Mouse (Mus musculus) kidney, embryonic 14.5 days (tissue): ENCODE results near the gene Gm11596. TPM values are rescaled to one million over a fixed set of nuclear protein-coding genes. Genes with fewer than 3 reads are reported as not detected.
"Not testable (repeated sequence)": the region's sequence is repeated elsewhere in the genome, so short reads cannot be mapped to it uniquely, and the experiment has no call there.

Experiments
- ATAC-seq: fragments of 200-750 bp; cut with Nextera tagmentation; 2 replicates; pipeline ENCODE4 v1.8.0; 2017; ENCODE audit warnings: moderate number of reproducible peaks, mild to moderate bottlenecking, moderate TSS enrichment, moderate library complexity; ENCODE audit not compliant: low FRiP score, low TSS enrichment
- H3K27ac ChIP-seq: fragments of 300-500 bp; sonication (generic); 2 replicates; pipeline ENCODE4 v1.5.1; 2014; ENCODE audit warnings: low read depth, mild to moderate bottlenecking, low read length, moderate library complexity, mixed read lengths
- H3K27me3 ChIP-seq: fragments of 300-500 bp; sonication (generic); 2 replicates; pipeline ENCODE4 v1.6.1; 2014; ENCODE audit warnings: mild to moderate bottlenecking, low read length; ENCODE audit not compliant: control insufficient read depth, insufficient read depth
- H3K36me3 ChIP-seq: fragments of 300-500 bp; sonication (generic); 2 replicates; pipeline ENCODE4 v1.6.1; 2014; ENCODE audit warnings: low read length, mixed read lengths; ENCODE audit not compliant: control insufficient read depth, insufficient read depth
- H3K4me1 ChIP-seq: fragments of 300-500 bp; sonication (generic); 2 replicates; pipeline ENCODE4 v1.6.1; 2014; ENCODE audit warnings: low read length, mixed read lengths; ENCODE audit not compliant: control insufficient read depth, insufficient read depth
- H3K4me2 ChIP-seq: fragments of 300-500 bp; sonication (generic); replicated peaks from 2 replicates; pipeline ENCODE4 v1.6.1; 2014; ENCODE audit warnings: low read depth, mild to moderate bottlenecking, low read length
- H3K4me3 ChIP-seq: fragments of 300-500 bp; sonication (generic); 2 replicates; pipeline ENCODE4 v1.5.1; 2014; ENCODE audit warnings: mild to moderate bottlenecking, low read length
- H3K9ac ChIP-seq: fragments of 300-500 bp; sonication (generic); 2 replicates; pipeline ENCODE4 v1.6.1; 2014; ENCODE audit warnings: low read depth, mild to moderate bottlenecking, low read length, moderate library complexity
- H3K9me3 ChIP-seq: fragments of 300-500 bp; sonication (generic); 2 replicates; pipeline ENCODE4 v1.6.1; 2016; ENCODE audit warnings: low read length; ENCODE audit not compliant: control insufficient read depth
- WGBS: fragments of 180-500 bp; shearing (Covaris S2); extraction: QIAGEN DNeasy Blood & Tissue Kit; methylation state at CpG from one replicate; pipeline ENCODE4 v1.1.7; 2014; 5-methylcytosine and 5-hydroxymethylcytosine counted together
- polyA plus RNA-seq: library from polyadenylated mRNA; unstranded; fragments of >200 nt; fragmentation: Nextera tagmentation; extraction: Ambion mirVana; gene quantifications from 2 replicates; pipeline ENCODE4 v1.2.1, GENCODE M21; 2014

Gene Gm11596
- polyA plus RNA-seq = not detected in 2 replicates

GRCm38 (mm10) chr11:99793367-99793766, at the start of gene Gm11596:
TSS of gene Gm11596 (minus strand) at chr11:99793467.
- no peak within 1 kb of the TSS for H3K4me3 ChIP-seq
- no peaks in the 10 kb centered on the region for H3K27me3 ChIP-seq
- no peak within 1 kb of the TSS for H3K9ac ChIP-seq
- no peaks in the 10 kb centered on the region for H3K36me3 ChIP-seq
- no peak within 1 kb of the TSS for H3K27ac ChIP-seq
- WGBS = 83% methylated on average over 2 of the region's 2 CpGs
- no peaks in the 10 kb centered on the region for H3K4me1 ChIP-seq
- H3K9me3 ChIP-seq = no peaks in the 10 kb centered on the region
- no peak for ATAC-seq
- no peak within 1 kb of the TSS for H3K4me2 ChIP-seq

- H3K9ac ChIP-seq = no peak overlapping the region
- WGBS = 28% methylated on average over 1 of the region's 1 CpGs
- no peak overlapping the region for H3K27ac ChIP-seq
- H3K4me1 ChIP-seq = no peaks in the 10 kb centered on the region
- no peaks in the 10 kb centered on the region for H3K36me3 ChIP-seq
- no peaks in the 10 kb centered on the region for H3K27me3 ChIP-seq
- no peak overlapping the region for H3K4me3 ChIP-seq
- H3K9me3 ChIP-seq = no peaks in the 10 kb centered on the region
- no peak for ATAC-seq
- no peak overlapping the region for H3K4me2 ChIP-seq
Measured at GRCm38 (mm10) chr11:99842185-99842584, 48.9 kb upstream of the Gm11596 start.

GRCm38 (mm10) chr11:99837966-99838365, 44.7 kb upstream of the Gm11596 start, which contains the start of gene 2300003K06Rik:
TSS of gene 2300003K06Rik (minus strand) at chr11:99838066.
- no peak within 1 kb of the TSS for H3K9ac ChIP-seq

DNA sequence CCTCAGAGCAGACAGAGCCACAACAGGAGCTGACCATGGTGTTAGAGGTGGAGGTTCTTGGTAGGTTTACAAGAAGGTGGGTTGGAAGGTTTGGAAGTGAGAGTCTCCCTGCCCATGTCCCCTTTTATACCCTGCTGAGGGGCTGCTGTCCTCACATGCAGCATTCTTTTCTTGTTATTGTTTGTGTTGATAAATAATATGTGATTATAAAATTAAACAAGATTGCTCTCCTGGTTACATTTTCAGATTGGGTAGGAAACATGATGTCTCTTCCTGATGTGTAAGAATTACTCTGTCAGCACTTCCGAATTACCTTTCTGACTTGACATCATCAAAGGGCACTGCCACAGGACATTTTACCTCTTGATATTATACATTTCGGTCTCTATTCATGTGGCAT, 22.3 kb upstream of the Gm11596 start, which contains the start of gene Gm11564:
Gene Gm11564 (minus strand): TSS at position 101 of the 400 bp plus-strand sequence.
- ATAC-seq, H3K27ac ChIP-seq: not testable (repeated sequence)
- WGBS = 88% methylated on average over 2 of the region's 2 CpGs

More at GRCm38 (mm10) chr11:99837966-99838365, 44.7 kb upstream of the Gm11596 start, which contains the start of gene 2300003K06Rik:
- ATAC-seq = no peak
- H3K4me2 ChIP-seq = no peak within 1 kb of the TSS
- no peaks in the 10 kb centered on the region for H3K27me3 ChIP-seq
- no peaks in the 10 kb centered on the region for H3K4me1 ChIP-seq
- no peak within 1 kb of the TSS for H3K4me3 ChIP-seq
- no peak within 1 kb of the TSS for H3K27ac ChIP-seq
- no peaks in the 10 kb centered on the region for H3K36me3 ChIP-seq
- H3K9me3 ChIP-seq = no peaks in the 10 kb centered on the region
- 83% methylated on average over 1 of the region's 1 CpGs for WGBS

GRCm38 (mm10) chr11:99809792-99810191, 16.5 kb upstream of the Gm11596 start, which contains the start of gene Krtap4-13:
TSS of gene Krtap4-13 (minus strand) at chr11:99809892.
- not testable (repeated sequence) for H3K4me1 ChIP-seq, H3K27ac ChIP-seq, H3K27me3 ChIP-seq, H3K9me3 ChIP-seq, H3K4me2 ChIP-seq, H3K36me3 ChIP-seq, H3K4me3 ChIP-seq, H3K9ac ChIP-seq, ATAC-seq

More for the DNA sequence above, 22.3 kb upstream of the Gm11596 start, which contains the start of gene Gm11564:
- H3K4me3 ChIP-seq, H3K36me3 ChIP-seq, H3K4me1 ChIP-seq, H3K9me3 ChIP-seq, H3K27me3 ChIP-seq, H3K4me2 ChIP-seq, H3K9ac ChIP-seq: not testable (repeated sequence)

DNA sequence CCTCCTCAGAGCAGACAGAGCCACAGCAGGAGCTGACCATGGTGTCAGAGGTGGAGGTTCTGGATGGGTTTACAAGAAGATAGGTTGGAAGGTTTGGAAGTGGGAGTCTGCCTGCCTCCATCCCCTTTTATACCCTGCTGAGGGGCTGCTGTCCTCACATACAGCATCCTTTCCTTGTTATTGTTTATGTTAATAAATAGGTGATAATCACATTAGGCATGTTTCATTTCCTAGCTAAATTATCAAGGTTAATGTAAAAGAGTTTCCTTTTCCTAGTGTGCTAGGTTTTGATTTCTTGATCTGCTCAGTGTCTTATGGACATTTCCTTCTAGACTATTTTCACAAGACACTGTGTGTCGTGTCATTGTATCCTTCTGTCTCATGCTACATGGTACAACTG, 11.1 kb upstream of the Gm11596 start, which contains the start of gene Gm11554:
Gene Gm11554 (minus strand): TSS at position 101 of the 400 bp plus-strand sequence.
- not testable (repeated sequence) for H3K4me3 ChIP-seq, H3K9ac ChIP-seq, H3K4me1 ChIP-seq, H3K36me3 ChIP-seq, ATAC-seq, H3K9me3 ChIP-seq, H3K4me2 ChIP-seq, H3K27me3 ChIP-seq, H3K27ac ChIP-seq
- no CpG with 5 or more reads among the region's 1 CpGs for WGBS

DNA sequence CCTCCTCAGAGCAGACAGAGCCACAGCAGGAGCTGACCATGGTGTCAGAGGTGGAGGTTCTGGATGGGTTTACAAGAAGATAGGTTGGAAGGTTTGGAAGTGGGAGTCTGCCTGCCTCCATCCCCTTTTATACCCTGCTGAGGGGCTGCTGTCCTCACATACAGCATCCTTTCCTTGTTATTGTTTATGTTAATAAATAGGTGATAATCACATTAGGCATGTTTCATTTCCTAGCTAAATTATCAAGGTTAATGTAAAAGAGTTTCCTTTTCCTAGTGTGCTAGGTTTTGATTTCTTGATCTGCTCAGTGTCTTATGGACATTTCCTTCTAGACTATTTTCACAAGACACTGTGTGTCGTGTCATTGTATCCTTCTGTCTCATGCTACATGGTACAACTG, 5.6 kb upstream of the Gm11596 start, which contains the start of gene Gm11569:
Gene Gm11569 (minus strand): TSS at position 101 of the 400 bp plus-strand sequence.
- H3K4me3 ChIP-seq, H3K27ac ChIP-seq, H3K36me3 ChIP-seq, H3K9ac ChIP-seq, H3K27me3 ChIP-seq, H3K9me3 ChIP-seq, ATAC-seq, H3K4me1 ChIP-seq, H3K4me2 ChIP-seq: not testable (repeated sequence)
- WGBS = no CpG with 5 or more reads among the region's 1 CpGs

DNA sequence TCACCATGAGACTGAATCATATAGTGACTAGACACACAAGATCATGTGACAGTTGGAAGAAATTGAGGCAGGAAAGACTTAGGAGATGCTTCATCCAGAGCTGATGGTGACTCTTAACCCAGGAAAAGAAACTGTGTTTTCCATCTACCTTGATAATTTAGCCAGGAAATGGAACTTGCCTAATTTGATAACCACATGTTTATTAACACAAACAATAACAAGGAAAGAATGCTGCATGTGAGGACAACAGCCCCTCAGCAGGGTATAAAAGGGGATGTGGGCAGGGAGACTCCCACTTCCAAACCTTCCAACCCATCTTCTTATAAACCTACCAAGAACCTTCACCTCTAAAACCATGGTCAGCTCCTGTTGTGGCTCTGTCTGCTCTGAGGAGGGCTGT, 8.4 kb downstream of the Gm11596 start, which contains the start of gene Krtap4-9:
Gene Krtap4-9 (plus strand): TSS at position 301 of the 400 bp plus-strand sequence.
- not testable (repeated sequence) for H3K9ac ChIP-seq, H3K4me1 ChIP-seq, ATAC-seq, H3K4me3 ChIP-seq, H3K9me3 ChIP-seq, H3K4me2 ChIP-seq, H3K27ac ChIP-seq, H3K27me3 ChIP-seq, H3K36me3 ChIP-seq

DNA sequence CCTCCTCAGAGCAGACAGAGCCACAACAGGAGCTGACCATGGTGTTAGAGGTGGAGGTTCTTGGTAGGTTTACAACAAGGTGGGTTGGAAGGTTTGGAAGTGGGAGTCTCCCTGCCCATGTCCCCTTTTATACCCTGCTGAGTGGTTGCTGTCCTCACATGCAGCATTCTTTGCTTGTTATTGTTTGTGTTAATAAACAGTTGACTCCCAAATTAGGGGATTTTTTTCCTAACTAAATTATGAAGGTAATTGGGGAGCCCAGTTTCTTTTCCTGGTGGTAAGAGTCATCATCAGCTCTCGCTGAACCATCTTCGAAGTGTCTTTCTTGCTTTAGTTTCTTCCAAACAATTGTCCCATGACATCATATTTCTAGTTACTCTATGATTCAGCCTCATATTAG, 12.7 kb downstream of the Gm11596 start, which contains the start of gene Krtap4-8:
Gene Krtap4-8 (minus strand): TSS at position 101 of the 400 bp plus-strand sequence.
- Histone ChIP-seq H3K4me2 (no peak within 1 kb of the TSS), H3K27ac (no peak within 1 kb of the TSS), H3K9me3 (no peaks in the 10 kb centered on the region), H3K9ac (no peak within 1 kb of the TSS), H3K4me1 (no peaks in the 10 kb centered on the region), H3K4me3 (no peak within 1 kb of the TSS), H3K36me3 (no peaks in the 10 kb centered on the region), H3K27me3 (no peaks in the 10 kb centered on the region)
- no peak for ATAC-seq
- 98% methylated on average over 2 of the region's 2 CpGs for WGBS
